Mouse (Mus musculus) MN1 (cell line): ENCODE data around the gene 4930524B15Rik.
"Not testable (repeated sequence)": the region's sequence is repeated elsewhere in the genome, so short reads cannot be mapped to it uniquely, and the experiment has no call there.

Experiments
- DNase-seq: peaks from one replicate; pipeline ENCODE4 v3.0.0-alpha.2; 2016; ENCODE audit warnings: low spot score

4930524B15Rik gene

GRCm38 (mm10) chr11:31984786-31985185, 19.4 kb downstream of the 4930524B15Rik start:
- DNase-seq: no peak

DNA sequence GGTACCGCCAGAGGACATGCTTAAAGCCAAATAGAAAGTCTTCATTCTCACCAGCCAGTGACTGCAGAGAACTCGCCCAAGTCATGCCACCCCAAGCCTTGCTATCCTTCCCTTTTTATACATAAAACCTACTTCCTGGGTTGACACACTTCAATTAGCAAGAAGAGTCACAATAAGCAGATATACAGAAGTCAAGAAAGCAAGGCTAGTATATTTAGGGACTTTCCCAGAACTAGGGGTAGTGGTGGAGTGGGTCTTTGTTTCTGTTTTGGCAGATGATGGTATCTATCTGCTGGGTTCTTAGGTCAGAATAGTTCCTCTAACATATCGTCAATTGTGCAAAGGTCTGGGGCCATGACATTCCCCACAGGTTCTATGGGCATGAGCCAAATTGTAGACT, 27.1 kb downstream of the 4930524B15Rik start:
- no peak for DNase-seq

DNA sequence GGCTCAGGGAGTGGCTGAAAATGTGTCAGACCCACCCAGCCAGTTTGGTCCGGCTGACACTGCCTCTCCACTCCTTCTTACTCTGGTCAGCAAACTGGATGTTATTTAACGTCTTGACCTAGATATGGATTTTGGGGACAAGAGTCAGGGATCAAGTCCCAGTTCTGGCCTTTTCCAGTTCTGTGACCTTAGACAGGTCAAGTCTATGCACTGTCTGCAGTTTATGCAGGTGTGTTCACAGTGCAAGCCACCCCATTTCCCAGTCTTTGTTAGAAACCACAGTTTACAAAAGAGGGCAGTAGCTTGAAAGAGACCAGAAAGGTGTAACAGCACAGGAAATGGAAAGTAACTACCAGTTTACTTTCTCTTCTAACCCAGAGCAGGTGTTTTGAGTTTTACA, 34.3 kb downstream of the 4930524B15Rik start:
- DNase-seq: no peak

GRCm38 (mm10) chr11:32000281-32000680, 34.9 kb downstream of the 4930524B15Rik start, which contains the start of gene Nsg2:
Nsg2 (plus strand) TSS chr11:32000463.
- peak; percentile 95 for DNase-seq

DNA sequence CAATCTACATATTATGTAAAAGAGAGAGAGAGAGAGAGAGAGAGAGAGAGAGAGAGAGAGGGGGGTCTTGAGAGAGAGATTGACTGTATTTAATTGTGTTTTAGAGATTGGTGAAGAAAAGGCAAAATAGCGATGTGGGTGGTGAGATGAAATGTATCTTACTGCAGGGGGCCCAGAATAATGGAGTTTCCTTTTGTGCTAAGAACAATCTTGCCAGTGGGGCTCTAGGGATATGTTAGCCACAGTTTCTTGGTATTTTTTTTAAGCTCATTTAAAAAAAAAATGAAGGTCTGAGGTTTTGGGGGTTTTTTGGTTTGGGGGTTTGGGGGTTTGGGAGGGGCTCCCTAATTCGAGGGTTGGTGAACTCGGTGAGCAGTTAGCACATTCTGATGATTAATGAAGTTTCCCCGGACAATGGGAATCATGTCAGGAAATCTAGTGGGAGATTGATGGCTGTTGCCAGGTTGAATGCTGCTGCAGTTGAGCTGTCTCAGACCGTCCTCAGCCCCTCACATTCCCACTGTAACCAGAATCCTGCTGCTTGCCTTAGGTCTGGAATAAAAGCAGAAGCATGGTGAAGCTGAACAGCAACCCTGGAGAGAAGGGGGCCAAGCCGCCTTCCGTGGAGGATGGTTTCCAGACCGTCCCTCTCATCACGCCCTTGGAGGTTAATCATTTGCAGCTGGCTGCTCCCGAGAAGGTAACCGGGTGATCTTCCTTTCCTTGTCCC, 36.0 kb downstream of the 4930524B15Rik start:
- peak; percentile 49 for DNase-seq

DNA sequence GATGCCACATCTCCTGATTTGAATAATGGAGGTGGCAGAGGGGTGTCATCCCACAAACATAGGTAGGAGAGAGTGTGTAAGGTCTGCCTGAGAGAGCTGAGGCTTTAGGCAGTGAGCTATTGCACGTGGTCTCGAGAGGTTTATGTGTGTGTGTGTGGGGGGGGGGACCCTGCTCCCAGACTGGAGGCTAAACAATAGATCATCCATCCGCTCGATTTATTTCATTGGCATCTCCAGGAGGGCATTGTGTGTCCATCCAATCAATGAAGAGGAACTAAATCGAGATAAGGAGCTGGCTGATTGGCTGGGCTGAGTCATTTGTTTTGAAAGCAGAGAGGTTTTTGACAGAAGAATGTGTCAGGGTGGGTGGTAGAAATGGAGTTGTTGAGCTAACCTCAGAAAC, 37.3 kb downstream of the 4930524B15Rik start:
- DNase-seq: no peak

DNA sequence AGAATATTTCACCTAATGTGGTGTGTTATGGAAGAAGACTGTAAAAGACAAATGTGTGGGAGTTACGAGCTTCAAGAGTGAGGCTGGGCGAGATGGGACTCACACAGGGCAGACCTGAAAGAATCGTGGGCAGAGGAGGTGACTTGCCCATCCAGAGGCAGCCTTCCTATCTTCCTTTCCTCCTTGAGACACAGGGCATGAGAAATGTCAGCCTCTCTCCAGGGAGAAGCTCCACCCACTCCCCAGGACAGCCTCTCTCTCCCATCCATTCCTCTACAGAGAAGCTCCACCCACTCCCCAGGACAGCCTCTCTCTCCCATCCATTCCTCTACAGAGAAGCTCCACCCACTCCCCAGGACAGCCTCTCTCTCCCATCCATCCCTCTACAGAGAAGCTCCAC, 42.7 kb downstream of the 4930524B15Rik start:
- not testable (repeated sequence) for DNase-seq

- no peak for DNase-seq
Observed at GRCm38 (mm10) chr11:32008852-32009251, 43.5 kb downstream of the 4930524B15Rik start.

DNA sequence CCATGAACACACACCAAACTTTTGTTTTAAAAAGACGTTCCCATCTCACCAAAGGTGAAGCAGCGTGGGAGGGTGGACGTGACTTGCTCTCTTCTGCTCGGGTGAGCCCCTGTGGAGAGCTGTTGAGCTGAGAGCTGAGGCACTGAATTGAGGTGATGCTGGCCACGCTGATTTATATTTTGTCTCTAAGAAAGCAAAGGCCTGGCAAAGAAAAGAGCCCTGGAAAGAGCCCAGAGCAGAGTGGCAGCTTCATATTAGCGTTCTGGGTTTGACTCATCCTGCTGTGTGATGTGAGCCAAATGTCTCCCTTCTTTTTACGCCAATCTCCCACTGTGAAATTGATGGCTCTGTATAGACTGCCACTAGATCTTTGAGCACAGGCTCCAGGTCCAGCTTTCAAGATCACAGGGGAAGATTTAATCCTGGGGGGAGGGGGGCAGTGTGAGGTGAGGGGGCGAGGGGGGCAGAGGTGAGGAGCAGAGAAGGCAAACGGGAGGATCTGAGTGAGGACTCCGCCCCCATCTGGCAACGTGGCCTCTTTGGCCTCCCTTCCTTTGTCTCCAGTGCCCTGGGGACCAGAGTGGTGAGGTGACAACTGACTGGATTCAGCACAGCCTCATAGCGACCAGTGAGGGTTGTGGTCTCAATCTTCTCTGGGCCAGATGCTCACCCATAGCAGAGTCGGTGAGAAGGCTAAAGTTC, 44.7 kb downstream of the 4930524B15Rik start:
- peak; percentile 79 for DNase-seq

DNA sequence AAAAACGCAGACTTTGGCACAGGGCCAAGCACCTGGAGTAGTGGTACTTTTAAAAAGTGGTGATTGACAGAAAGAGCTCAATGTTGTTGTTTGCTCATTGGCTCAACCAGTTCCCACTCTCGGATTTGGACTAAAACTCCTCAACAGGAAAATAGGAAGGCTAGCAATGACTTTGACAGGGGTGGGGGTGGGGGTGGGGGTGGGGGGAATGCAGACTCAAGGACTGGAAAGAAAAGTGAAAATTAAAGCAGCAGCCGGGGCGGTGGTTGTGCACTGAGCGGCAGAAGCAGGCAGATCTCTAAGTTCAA, 45.2 kb downstream of the 4930524B15Rik start:
- DNase-seq: no peak

GRCm38 (mm10) chr11:32011867-32012603, 46.6 kb downstream of the 4930524B15Rik start:
- DNase-seq: no peak

GRCm38 (mm10) chr11:32013014-32013427, 47.6 kb downstream of the 4930524B15Rik start:
- no peak for DNase-seq

GRCm38 (mm10) chr11:32013561-32013960, 48.2 kb downstream of the 4930524B15Rik start:
- DNase-seq: no peak

DNA sequence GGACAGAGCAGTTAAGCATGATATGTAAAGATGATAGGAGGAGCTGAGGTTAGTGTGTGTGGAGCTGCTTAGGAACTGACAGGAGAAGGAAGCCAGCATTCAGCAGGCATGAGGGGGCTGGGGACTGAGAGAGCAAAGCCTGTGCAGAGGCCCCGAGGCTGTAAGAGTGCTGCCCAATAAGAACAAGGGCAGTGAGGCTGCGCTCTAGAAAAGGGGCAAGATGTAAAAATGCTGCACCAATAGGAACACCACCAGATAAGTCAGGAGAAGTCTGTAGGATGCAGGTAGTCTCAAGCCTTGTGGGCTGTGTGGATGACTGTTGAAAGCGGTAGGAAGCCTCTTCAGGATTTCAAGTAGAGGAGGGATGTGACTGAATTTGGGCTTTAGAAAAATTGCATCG, 52.8 kb downstream of the 4930524B15Rik start:
- DNase-seq: no peak

DNA sequence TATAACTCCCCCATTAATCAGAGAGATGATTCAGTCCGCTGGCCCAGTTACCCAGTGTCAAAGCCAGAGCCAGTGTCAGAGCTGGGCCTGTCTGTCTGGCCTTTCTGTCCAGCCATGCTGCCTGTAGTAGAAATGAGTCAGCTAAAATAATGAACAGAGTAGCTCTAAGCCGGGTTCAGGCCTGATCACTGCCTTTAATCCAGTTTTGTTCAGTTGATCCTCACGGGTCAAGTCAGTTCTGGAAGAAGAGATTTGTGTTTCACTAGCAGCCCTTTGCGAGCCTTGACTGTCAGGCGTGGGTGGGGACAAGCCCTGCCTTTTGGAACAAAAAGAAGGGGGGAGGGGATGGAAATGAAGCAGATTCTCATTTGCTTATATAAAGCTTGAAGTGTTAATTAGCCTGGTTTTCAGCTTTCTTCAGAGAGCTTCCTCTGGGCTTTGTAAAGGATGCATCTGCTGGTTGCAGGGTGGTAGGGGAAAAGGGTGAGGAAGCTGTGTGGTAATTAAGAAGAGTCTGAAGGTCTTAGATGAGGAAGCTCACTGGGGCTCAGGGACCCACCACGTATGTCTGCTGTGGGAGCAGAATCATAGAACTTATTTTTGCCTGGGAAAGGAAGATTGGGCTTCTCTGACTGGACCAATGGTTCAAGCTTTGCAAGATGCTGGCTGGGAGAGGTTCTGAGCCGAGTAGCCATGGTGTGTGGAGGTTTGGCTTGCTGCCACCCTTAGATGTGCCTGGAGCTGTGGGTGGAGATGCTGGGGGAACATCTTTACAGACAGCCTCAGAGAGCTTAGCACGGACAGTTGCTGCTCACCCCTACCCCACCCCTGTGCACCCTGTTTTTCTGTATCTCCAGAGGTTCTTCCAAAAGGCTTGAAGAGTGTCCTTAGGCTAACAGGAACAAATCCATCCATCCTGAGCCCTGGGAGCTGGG, 54.9 kb downstream of the 4930524B15Rik start:
- peak; percentile 86 for DNase-seq

- DNase-seq: no peak
Observed at GRCm38 (mm10) chr11:32026634-32027033, 61.2 kb downstream of the 4930524B15Rik start.

- DNase-seq: peak; percentile 61
Observed at GRCm38 (mm10) chr11:32027474-32028342, 62.3 kb downstream of the 4930524B15Rik start.

DNA sequence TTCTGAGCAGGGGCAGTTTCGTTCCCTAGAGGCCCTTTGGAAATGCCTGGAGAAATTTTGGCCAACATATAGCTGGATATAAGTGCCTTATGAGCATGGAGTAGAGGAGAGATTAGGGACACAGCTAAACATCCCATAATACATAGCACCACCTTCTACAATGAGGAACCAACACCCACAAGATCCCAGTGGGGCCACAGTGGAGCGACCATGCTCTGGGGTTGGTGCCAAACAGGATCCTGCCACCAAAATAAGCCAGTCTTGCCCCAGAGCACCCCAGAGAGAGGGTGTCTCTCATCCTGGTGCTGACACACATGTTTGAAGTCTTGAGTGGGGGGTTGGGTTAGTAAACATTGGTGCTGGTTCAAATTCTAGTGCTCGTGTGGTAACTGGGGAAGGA, 63.2 kb downstream of the 4930524B15Rik start:
- DNase-seq: no peak
